Mouse (Mus musculus): ENCODE data around the gene Ppp2r5c.

DNA sequence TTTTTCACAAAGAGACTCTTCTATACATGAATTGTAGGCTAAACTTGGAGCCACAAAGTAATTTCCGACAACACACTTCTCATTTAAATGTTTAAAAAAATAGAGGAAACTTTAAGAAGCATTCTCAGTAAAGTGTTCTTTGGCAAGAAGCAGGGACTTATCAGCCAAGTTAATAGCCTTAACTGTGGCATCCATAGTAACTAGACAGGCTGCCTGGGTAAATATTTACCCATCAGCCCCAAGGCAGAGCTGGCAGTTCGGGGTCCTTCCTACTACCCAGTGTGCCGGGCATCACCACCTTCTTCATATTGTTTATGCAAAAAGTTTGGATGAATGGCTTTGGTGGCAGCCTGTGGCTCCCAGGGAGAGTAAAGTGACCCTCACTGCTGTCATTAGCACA is 50.1 kb downstream of the Ppp2r5c start:
- TF ChIP-seq CTCF (IDR thresholded peaks at IDR 0.05; ENCODE audit: extremely low read depth, insufficient read depth, insufficient read length, insufficient replicate concordance), result no peak
- no peak for TF ChIP-seq POLR2A (IDR thresholded peaks at IDR 0.05; ENCODE audit: low read depth, low read length)

Data from spleen, adult 2 months (tissue).